Mouse (Mus musculus) kidney, adult 2 months (tissue): ENCODE results near the gene Hoxb4.

Source experiments
- CTCF ChIP-seq: fragments of 200-500 bp; conservative IDR thresholded peaks from 2 replicates; pipeline ENCODE4 v1.5.1; 2011; ENCODE audit warnings: low read depth, mild to moderate bottlenecking, control low read depth, low read length, moderate library complexity, mixed read lengths; ENCODE audit not compliant: insufficient read depth, insufficient read length
- POLR2A ChIP-seq: fragments of 200-500 bp; IDR thresholded peaks from one replicate; pipeline ENCODE4 v1.6.1; 2011; ENCODE audit warnings: low read depth, low read length, control low read depth

GRCm38 (mm10) chr11:96348141-96348928 is 30.3 kb downstream of the Hoxb4 start:
- TF ChIP-seq CTCF (no peak), POLR2A (no peak)
